Mouse (Mus musculus): Measurements from ENCODE around the gene Smok3c.

DNA sequence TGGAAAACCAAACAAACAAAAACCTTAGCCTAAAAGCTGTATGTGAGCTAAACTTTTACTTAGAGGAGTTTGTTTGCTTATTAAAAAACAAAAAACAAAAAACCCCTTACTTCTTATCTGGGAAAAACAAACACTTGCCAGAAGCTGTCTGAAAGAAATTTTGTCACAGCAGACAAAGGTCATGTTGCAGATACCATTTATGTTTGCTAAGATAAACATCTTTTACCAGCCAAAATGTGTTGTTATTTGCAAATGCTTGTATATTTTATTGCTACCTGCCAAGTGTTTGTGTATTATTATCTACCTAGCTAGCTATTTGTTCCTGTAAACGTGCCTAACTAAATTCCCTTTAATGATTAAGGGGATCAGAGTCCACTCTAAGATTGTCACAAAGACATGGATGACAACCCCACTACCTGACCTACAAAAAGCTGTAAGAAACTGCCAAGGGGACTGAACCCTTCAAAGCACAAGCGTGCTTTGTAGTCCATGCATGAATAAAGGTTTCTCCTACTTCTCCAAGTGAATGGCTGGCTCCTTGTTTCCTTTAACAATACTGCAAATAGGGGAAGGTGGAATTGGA, 30.4 kb downstream of the Smok3c start:
- TF ChIP-seq POLR2A (IDR thresholded peaks at IDR 0.05; ENCODE audit: borderline replicate concordance, control insufficient read depth, low read depth, low read length) (no peak), CTCF (IDR thresholded peaks at IDR 0.05; ENCODE audit: control insufficient read depth, insufficient read depth, low read length) (no peak)
